Mouse (Mus musculus) megakaryocyte, embryonic 14.5 days (primary cell): ENCODE data around the gene Ykt6.

Source experiments
- FLI1 ChIP-seq: IDR thresholded peaks from 2 replicates; pipeline ENCODE4 v1.6.1; 2012; ENCODE audit warnings: low read length, inconsistent platforms, mixed read lengths
- GATA1 ChIP-seq: IDR thresholded peaks from 3 replicates; pipeline ENCODE4 v1.6.1; 2012; ENCODE audit warnings: mixed read lengths, low read length, inconsistent platforms, borderline replicate concordance

GRCm38 (mm10) chr11:5983629-5984028 lies 28.1 kb downstream of the Ykt6 start:
- TF ChIP-seq GATA1 (no peak), FLI1 (no peak)
